Mouse (Mus musculus): ENCODE measurements around the gene Icmt. TPM values are rescaled to one million over a fixed set of nuclear protein-coding genes. Genes with fewer than 3 reads are reported as not detected.

Icmt gene
- polyA plus RNA-seq, 1 experiment from 2014 or later: 28.3 TPM

GRCm38 (mm10) chr4:152264177-152264530 lies 32.9 kb upstream of the Icmt start:
- Histone ChIP-seq H3K4me2 (ENCODE audit: low read depth, severe bottlenecking) (no peak overlapping the region; the same call in 1 of the 2 replicates), H3K4me3 (ENCODE audit: low read depth, low read length) (no peak overlapping the region), H3K27me3 (ENCODE audit: control insufficient read depth, insufficient read depth, low read length) (no peaks in the 10 kb centered on the region), H3K4me1 (ENCODE audit: control insufficient read depth, insufficient read depth, low read length) (peaks cover 3% of the 10 kb centered on the region; the same call in 1 of the 2 replicates), H3K9ac (ENCODE audit: low read length) (no peak overlapping the region), H3K36me3 (ENCODE audit: control insufficient read depth, insufficient read depth, low read length) (no peaks in the 10 kb centered on the region), H3K9me3 (ENCODE audit: control insufficient read depth, low read length) (no peaks in the 10 kb centered on the region), H3K27ac (replicated peaks; ENCODE audit: low read depth, low read length) (no peak overlapping the region)
- ATAC-seq (ENCODE audit: insufficient number of reproducible peaks, low FRiP score, low TSS enrichment, low read depth): no peak
- DNase-seq (ENCODE audit: low spot score): no peak
- 50% methylated on average over 4 of the region's 4 CpGs for WGBS

- no peak overlapping the region for H3K4me3 ChIP-seq (ENCODE audit: low read depth, low read length)
- H3K9me3 ChIP-seq (ENCODE audit: control insufficient read depth, low read length): no peaks in the 10 kb centered on the region
- ATAC-seq (ENCODE audit: insufficient number of reproducible peaks, low FRiP score, low TSS enrichment, low read depth) (no peak), DNase-seq (ENCODE audit: low spot score) (no peak)
- peaks cover 3% of the 10 kb centered on the region; the same call in 1 of the 2 replicates for H3K4me1 ChIP-seq (ENCODE audit: control insufficient read depth, insufficient read depth, low read length)
- no peaks in the 10 kb centered on the region for H3K27me3 ChIP-seq (ENCODE audit: control insufficient read depth, insufficient read depth, low read length)
- no peak overlapping the region for H3K4me2 ChIP-seq (ENCODE audit: low read depth, severe bottlenecking)
- WGBS: 87% methylated on average over 9 of the region's 9 CpGs
- H3K9ac ChIP-seq (ENCODE audit: low read length): no peak overlapping the region
- H3K36me3 ChIP-seq (ENCODE audit: control insufficient read depth, insufficient read depth, low read length): no peaks in the 10 kb centered on the region
- no peak overlapping the region for H3K27ac ChIP-seq (replicated peaks; ENCODE audit: low read depth, low read length)
These were observed 32.0 kb upstream of the Icmt start for GRCm38 (mm10) chr4:152264867-152265568.

DNA sequence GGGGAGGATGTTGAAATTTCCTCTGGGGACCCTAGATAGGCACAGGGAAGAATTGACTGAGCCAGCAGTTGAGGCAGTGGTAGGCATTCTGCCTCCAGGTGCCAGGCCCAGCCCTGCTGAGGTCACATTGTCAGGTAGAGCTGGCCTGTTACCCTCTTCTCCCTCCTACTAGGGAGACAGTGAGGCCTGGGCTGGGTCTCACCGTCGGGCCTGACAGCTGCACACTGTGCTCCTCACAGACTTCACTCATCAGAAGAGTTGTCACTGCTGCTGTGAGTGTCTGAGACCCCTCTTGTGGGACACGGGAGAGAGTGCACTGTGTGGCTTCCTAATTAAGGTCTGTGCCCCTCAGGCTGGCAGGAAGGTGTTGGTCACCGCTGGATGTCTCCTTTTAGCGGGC lies 31.2 kb upstream of the Icmt start:
- WGBS: 61% methylated on average over 5 of the region's 5 CpGs
- H3K4me2 ChIP-seq (ENCODE audit: low read depth, severe bottlenecking): no peak overlapping the region

DNA sequence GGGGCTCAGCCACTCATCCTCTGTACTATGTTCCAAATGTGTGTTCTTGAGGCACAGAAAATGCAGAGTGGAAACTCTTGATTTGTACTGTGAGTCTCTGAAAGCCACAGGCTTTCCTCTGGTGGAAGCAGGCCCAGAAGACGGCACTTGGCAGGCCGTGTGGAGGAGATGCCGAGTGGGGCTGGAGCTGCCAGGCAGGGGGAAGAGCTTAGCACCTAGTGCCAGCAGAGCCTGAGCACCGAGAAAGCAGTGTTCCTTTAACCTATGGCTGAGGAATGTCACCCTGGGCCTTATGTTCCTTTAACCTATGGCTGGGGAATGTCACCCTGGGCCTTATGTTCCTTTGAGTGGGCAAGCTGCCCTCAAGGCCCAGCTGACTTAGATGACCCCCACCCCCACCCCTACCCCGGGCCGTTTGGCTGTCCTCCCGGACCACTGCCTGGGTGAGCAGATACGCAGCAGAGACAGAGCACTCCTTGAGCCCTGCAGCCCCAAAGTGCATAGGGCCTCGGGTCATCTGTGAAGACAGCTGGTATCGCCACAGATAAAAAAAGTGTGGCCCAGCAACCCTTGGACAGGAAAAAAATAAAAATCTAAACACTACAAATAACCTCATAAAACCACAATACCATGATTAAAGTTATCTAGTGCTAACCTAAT lies 30.7 kb upstream of the Icmt start:
- no peak overlapping the region for H3K27ac ChIP-seq (replicated peaks; ENCODE audit: low read depth, low read length)
- no peak overlapping the region for H3K4me2 ChIP-seq (ENCODE audit: low read depth, severe bottlenecking)
- no peak for ATAC-seq (ENCODE audit: insufficient number of reproducible peaks, low FRiP score, low TSS enrichment, low read depth)
- 51% methylated on average over 10 of the region's 10 CpGs for WGBS
- no peak for DNase-seq (ENCODE audit: low spot score)
- H3K36me3 ChIP-seq (ENCODE audit: control insufficient read depth, insufficient read depth, low read length): no peaks in the 10 kb centered on the region
- no peaks in the 10 kb centered on the region for H3K9me3 ChIP-seq (ENCODE audit: control insufficient read depth, low read length)
- no peaks in the 10 kb centered on the region for H3K27me3 ChIP-seq (ENCODE audit: control insufficient read depth, insufficient read depth, low read length)
- H3K4me3 ChIP-seq (ENCODE audit: low read depth, low read length): no peak overlapping the region
- no peak overlapping the region for H3K9ac ChIP-seq (ENCODE audit: low read length)
- H3K4me1 ChIP-seq (ENCODE audit: control insufficient read depth, insufficient read depth, low read length): peaks cover 3% of the 10 kb centered on the region; the same call in 1 of the 2 replicates

More for the DNA sequence above, 31.2 kb upstream of the Icmt start:
- no peak for ATAC-seq (ENCODE audit: insufficient number of reproducible peaks, low FRiP score, low TSS enrichment, low read depth)
- Histone ChIP-seq H3K9ac (ENCODE audit: low read length) (no peak overlapping the region), H3K9me3 (ENCODE audit: control insufficient read depth, low read length) (no peaks in the 10 kb centered on the region), H3K4me3 (ENCODE audit: low read depth, low read length) (no peak overlapping the region), H3K4me1 (ENCODE audit: control insufficient read depth, insufficient read depth, low read length) (peaks cover 3% of the 10 kb centered on the region; the same call in 1 of the 2 replicates), H3K36me3 (ENCODE audit: control insufficient read depth, insufficient read depth, low read length) (no peaks in the 10 kb centered on the region), H3K27ac (replicated peaks; ENCODE audit: low read depth, low read length) (no peak overlapping the region), H3K27me3 (ENCODE audit: control insufficient read depth, insufficient read depth, low read length) (no peaks in the 10 kb centered on the region)
- DNase-seq (ENCODE audit: low spot score): no peak

DNA sequence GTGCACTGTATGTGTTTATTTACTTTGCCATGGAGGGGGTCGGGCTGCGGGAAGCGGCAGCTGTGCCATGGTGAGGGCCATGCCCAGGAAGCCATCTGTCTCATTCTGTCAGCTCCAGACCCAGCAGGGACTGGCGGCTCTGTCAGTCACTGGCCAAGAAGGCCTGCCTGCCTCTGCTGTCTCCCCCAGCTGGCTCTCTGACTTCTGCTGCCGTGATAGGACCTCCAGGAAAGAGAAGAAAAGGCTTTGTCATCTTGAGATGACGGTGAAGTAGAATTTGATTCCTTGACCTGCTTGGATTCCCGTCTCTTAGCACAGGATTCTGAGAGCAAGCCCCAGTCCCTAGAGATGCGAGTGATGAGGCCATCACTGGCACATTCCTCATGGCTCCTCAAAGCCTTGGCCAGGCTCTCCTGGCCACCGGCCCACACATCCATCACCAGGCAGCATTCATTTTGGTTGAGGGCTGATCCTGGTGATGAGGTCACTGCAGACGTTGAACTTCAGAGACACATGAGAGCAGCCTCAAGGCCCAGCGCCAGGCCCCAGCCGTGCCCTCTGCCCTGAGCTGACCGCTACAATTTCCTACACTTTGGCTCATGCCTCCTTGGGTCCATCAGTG lies 29.2 kb upstream of the Icmt start:
- Histone ChIP-seq H3K4me3 (ENCODE audit: low read depth, low read length) (no peak overlapping the region), H3K27me3 (ENCODE audit: control insufficient read depth, insufficient read depth, low read length) (no peaks in the 10 kb centered on the region), H3K36me3 (ENCODE audit: control insufficient read depth, insufficient read depth, low read length) (no peaks in the 10 kb centered on the region), H3K4me2 (ENCODE audit: low read depth, severe bottlenecking) (no peak overlapping the region), H3K4me1 (ENCODE audit: control insufficient read depth, insufficient read depth, low read length) (peaks cover 14% of the 10 kb centered on the region), H3K9me3 (ENCODE audit: control insufficient read depth, low read length) (no peaks in the 10 kb centered on the region), H3K27ac (replicated peaks; ENCODE audit: low read depth, low read length) (no peak overlapping the region), H3K9ac (ENCODE audit: low read length) (no peak overlapping the region)
- ATAC-seq (ENCODE audit: insufficient number of reproducible peaks, low FRiP score, low TSS enrichment, low read depth) (no peak), DNase-seq (ENCODE audit: low spot score) (no peak)
- WGBS: 79% methylated on average over 13 of the region's 13 CpGs

DNA sequence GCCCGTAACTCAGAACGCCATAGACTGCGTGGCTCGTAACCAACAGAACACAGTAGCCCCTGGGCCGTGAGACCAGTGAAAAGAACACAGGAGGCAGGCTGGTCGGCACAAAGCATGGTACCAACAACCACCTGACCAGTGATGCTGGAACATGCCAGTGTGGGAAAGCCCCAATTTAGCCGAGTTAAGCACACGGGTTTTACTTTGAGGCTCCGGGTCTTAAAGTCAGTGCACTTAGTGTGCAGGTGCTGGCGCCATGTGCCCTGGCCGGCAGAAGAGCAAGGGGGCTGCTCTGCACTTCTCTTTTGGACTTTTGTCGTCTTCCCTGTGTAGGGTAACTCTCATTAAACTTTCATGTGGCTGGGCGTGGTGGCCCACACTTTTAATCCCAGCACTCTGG lies 27.1 kb upstream of the Icmt start:
- Histone ChIP-seq H3K9ac (ENCODE audit: low read length) (no peak overlapping the region), H3K4me1 (ENCODE audit: control insufficient read depth, insufficient read depth, low read length) (peaks cover 27% of the 10 kb centered on the region), H3K4me2 (ENCODE audit: low read depth, severe bottlenecking) (no peak overlapping the region), H3K27ac (replicated peaks; ENCODE audit: low read depth, low read length) (no peak overlapping the region), H3K4me3 (ENCODE audit: low read depth, low read length) (no peak overlapping the region), H3K36me3 (ENCODE audit: control insufficient read depth, insufficient read depth, low read length) (no peaks in the 10 kb centered on the region), H3K9me3 (ENCODE audit: control insufficient read depth, low read length) (no peaks in the 10 kb centered on the region), H3K27me3 (ENCODE audit: control insufficient read depth, insufficient read depth, low read length) (peaks cover 3% of the 10 kb centered on the region)
- ATAC-seq (ENCODE audit: insufficient number of reproducible peaks, low FRiP score, low TSS enrichment, low read depth): no peak
- 82% methylated on average over 13 of the region's 13 CpGs for WGBS
- no peak for DNase-seq (ENCODE audit: low spot score)

DNA sequence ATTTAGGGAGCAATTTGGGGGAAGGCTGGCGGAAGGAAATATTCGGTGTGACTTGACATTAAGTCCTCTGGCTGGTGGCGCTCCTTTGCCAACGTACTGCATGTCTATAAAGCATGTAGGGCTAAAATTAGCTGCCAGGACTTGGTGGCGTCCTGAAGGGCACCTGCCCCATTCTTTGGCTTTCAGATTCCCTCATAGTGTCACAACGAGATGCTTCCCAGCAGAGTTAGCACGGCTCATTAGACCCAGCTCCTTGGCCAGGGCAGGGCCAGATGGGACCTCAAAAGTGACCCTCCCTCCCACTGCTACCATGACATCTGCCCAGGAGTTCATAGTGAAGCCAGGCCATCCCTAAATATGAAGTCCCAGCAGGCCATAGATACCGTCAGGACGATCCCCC lies 26.4 kb upstream of the Icmt start:
- no peak for DNase-seq (ENCODE audit: low spot score)
- Histone ChIP-seq H3K36me3 (ENCODE audit: control insufficient read depth, insufficient read depth, low read length) (no peaks in the 10 kb centered on the region), H3K4me2 (ENCODE audit: low read depth, severe bottlenecking) (no peak overlapping the region), H3K9me3 (ENCODE audit: control insufficient read depth, low read length) (no peaks in the 10 kb centered on the region), H3K27ac (replicated peaks; ENCODE audit: low read depth, low read length) (no peak overlapping the region), H3K9ac (ENCODE audit: low read length) (no peak overlapping the region), H3K4me1 (ENCODE audit: control insufficient read depth, insufficient read depth, low read length) (peaks cover 29% of the 10 kb centered on the region), H3K4me3 (ENCODE audit: low read depth, low read length) (no peak overlapping the region), H3K27me3 (ENCODE audit: control insufficient read depth, insufficient read depth, low read length) (peaks cover 9% of the 10 kb centered on the region)
- ATAC-seq (ENCODE audit: insufficient number of reproducible peaks, low FRiP score, low TSS enrichment, low read depth): no peak
- 79% methylated on average over 9 of the region's 9 CpGs for WGBS

DNA sequence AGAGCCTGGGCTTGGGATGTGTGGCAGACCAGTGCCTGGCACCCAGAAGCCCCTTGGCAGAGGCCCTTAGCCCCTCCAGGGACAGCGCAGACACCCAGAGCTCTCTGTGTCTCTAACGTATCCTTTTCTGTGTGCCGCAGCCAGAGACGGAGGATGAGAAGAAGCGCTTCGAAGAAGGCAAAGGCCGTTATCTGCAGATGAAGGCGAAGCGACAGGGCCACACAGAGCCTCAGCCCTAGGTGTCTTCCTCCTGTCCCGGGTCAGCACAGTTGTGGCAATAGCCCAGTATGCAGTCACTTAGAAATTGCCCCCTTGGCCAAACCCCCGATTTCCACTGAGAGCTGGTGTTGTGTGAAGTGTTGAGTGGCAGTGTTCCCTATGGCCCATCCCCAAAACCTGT lies 25.7 kb upstream of the Icmt start:
- Histone ChIP-seq H3K9me3 (ENCODE audit: control insufficient read depth, low read length) (no peaks in the 10 kb centered on the region), H3K4me3 (ENCODE audit: low read depth, low read length) (no peak overlapping the region), H3K9ac (ENCODE audit: low read length) (no peak overlapping the region), H3K27ac (replicated peaks; ENCODE audit: low read depth, low read length) (no peak overlapping the region), H3K4me1 (ENCODE audit: control insufficient read depth, insufficient read depth, low read length) (peaks cover 29% of the 10 kb centered on the region), H3K4me2 (ENCODE audit: low read depth, severe bottlenecking) (no peak overlapping the region), H3K27me3 (ENCODE audit: control insufficient read depth, insufficient read depth, low read length) (peaks cover 14% of the 10 kb centered on the region), H3K36me3 (ENCODE audit: control insufficient read depth, insufficient read depth, low read length) (no peaks in the 10 kb centered on the region)
- ATAC-seq (ENCODE audit: insufficient number of reproducible peaks, low FRiP score, low TSS enrichment, low read depth) (no peak), DNase-seq (ENCODE audit: low spot score) (no peak)
- 89% methylated on average over 11 of the region's 11 CpGs for WGBS

Data from limb, embryonic 11.5 days (tissue).